Mouse (Mus musculus) B cell, adult 2 months (primary cell): Measurements from ENCODE around the gene Cadps2.

ENCODE experiments used
- DNase-seq, 2 experiments: peaks; one replicate each; pipeline ENCODE4 v3.0.0; 2022

The Cadps2 gene

GRCm38 (mm10) chr6:23839009-23839811 is at the start of gene Cadps2:
TSS of gene Cadps2 (minus strand) at chr6:23839421.
- DNase-seq: no peak

- DNase-seq: no peak
Measured at GRCm38 (mm10) chr6:23886418-23886817, 47.2 kb upstream of the Cadps2 start.

DNA sequence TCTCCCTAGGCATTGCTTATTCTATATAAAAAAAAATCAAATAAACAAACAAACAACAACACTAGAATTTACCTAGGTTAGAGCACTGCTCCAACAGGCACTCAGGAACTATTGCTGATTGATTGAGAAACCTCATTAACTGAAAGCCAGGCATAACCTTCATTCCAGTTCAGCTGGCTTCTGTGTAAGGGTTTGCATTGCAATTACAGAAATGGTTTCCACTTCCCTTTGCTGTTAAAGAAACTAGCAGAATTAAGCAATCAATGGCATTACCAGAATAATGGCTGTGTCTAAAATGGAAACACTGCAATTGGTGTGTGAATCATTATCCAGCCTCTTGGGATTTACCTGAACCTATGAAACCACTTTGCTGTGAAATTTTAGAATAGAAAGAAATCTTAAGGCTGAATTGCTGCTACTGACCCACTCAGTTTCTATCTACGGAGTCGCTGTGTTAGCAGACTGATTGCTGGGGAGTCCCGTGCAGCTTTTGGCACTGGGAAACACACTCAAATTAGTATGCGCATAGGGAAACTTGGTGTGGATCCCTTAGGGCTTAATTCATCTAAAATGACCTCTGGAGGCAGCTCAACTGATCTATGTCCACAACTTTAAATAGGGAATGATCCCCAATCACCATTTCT is 37.7 kb upstream of the Cadps2 start:
- DNase-seq: no peak

DNA sequence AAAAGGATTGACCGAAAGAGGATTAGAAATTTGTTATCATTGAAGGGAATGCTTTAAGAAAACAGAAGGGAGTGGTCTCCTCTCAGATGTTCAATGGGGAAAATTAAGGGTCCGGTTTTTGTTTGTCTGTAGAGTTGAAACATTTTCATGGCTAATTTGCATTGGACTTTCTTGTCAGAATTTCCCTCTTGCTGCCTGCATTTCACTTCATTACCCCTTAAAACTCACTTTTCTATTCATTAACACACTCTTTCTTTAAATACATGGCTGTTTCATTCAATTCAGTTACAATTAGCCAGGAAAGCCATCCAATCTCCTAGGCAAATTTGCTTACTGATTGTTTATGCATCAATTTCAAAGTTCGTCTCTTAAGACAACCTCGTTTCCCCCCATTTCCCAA is 37.1 kb upstream of the Cadps2 start:
- no peak for DNase-seq

- no peak for DNase-seq
Measured at GRCm38 (mm10) chr6:23873812-23874211, 34.6 kb upstream of the Cadps2 start.

DNA sequence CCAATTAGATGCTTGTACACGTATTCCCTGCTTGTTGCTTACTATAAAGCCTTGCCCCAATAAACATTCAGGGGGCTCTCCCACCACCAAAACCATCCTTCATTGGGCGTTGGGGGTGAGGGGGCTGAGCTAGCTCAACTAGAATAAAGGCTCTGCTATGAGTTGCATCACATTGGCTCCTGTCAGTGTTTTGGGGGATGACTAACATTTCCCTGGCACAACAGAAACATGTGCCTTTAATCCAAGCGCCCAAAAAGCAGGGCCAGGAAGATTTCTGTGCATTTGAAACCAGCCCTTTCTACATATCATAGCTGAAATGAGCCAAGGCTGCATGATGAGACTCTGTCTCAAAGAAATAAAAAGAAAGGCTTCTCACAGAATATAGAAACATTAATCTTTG is 34.0 kb upstream of the Cadps2 start:
- no peak for DNase-seq

GRCm38 (mm10) chr6:23869971-23870370 is 30.8 kb upstream of the Cadps2 start:
- DNase-seq: no peak

DNA sequence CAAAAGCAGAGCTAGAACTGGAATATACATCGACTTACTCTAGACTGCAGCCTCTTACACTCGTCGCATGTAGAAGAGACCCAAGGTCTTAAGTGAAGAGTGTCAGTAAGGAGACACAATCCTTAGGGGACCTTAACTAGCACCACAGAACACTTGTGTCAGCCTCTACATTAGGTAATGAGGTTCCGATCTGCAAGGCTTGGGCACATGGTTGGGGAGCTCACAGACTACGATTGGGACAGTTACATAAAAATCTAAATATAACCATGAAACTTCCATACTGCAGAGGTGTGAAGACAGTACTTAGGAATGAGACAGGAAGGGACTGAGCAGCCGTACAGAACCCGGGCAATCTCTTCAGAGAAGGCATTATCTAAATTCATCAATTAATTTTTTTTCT is 27.1 kb upstream of the Cadps2 start:
- no peak for DNase-seq

- no peak for DNase-seq
Measured at GRCm38 (mm10) chr6:23853464-23853863, 14.2 kb upstream of the Cadps2 start.

GRCm38 (mm10) chr6:23840001-23840400 is 780 bp upstream of the Cadps2 start:
- no peak for DNase-seq

- DNase-seq: no peak
Measured at GRCm38 (mm10) chr6:23838401-23839008, 716 bp downstream of the Cadps2 start.

GRCm38 (mm10) chr6:23837631-23838030 is 1.6 kb downstream of the Cadps2 start:
- DNase-seq: no peak

- no peak for DNase-seq
Measured at GRCm38 (mm10) chr6:23837127-23837526, 2.1 kb downstream of the Cadps2 start.

DNA sequence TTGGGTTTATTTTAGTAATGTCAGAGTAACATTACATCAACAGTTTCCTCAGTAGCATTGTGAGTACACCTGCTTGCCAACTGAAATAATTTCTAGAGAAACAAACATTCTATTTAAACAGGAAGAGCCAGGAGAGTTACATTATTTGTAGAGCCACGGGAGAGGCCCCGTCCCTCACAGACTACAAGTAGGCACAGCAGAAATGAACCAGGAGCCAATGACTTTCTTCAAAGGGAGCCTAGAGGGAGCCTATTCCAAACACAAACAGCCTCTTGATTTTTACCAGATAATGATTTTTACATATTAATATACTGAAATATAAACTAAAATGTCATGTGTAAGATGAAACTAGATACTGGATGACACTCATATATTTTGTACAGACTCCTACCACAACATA is 2.5 kb downstream of the Cadps2 start:
- no peak for DNase-seq

- DNase-seq: no peak
Measured at GRCm38 (mm10) chr6:23835552-23835951, 3.7 kb downstream of the Cadps2 start.

- no peak for DNase-seq
Measured at GRCm38 (mm10) chr6:23830741-23831140, 8.5 kb downstream of the Cadps2 start.

DNA sequence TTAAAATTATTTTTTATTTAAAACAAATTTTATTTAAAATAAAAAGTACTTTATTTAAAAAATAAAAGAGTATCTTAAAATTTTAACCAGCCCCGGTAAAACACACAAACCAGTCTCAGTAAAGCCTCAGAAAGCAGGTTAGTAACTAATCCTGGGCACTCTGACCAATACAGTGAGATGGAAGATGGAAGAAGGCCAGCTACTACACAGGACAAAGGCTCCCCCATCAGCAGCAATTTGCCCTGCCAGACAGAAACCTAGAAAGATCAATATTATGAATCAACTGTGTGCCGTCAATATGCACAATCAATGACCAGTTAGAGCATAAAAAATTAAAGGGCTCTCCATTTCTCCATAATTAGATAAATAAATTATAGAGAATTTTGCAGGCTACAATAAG is 9.9 kb downstream of the Cadps2 start:
- no peak for DNase-seq

DNA sequence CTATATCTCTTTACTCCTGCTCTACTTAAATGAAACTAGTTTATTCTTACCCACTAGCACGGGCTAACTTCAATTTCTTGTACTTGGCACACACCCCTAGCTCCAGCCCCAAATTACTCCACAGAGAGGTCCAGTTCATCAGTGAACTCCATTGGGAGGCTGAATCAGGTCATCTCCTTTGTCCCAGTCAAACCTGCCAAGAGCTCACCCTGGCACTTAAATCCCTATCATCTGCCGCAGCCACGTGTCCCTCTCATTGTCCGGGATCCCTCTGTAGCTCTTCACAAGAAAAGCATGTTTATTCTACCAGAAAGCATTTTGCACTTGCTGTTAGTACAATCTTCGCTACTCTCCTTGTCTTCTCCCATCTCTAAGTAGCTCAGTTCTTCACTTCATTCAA is 17.4 kb downstream of the Cadps2 start:
- DNase-seq: no peak

GRCm38 (mm10) chr6:23810087-23810486 is 29.1 kb downstream of the Cadps2 start:
- no peak for DNase-seq

- no peak for DNase-seq
Measured at GRCm38 (mm10) chr6:23809344-23809743, 29.9 kb downstream of the Cadps2 start.

DNA sequence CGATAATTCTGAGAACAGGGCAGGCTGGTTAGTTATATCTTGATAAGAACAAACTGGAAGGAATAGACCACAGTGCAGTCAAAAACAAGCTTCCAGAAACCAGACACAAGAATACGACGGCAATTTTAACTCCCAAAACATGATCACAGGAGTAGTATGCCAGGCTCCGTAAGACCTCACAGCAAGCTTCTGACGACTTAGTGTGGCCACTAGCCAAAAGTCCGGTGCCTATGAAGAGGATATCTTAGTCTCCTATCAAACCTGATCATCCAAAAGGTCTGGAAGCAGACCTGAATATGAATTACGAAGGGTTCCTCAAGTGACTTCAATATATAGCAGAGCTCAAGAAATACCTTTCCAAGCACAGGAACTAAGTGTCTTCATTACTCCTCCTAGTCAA is 33.9 kb downstream of the Cadps2 start:
- no peak for DNase-seq

- DNase-seq: no peak
Measured at GRCm38 (mm10) chr6:23791822-23792221, 47.4 kb downstream of the Cadps2 start.

GRCm38 (mm10) chr6:23777641-23778040 is 61.6 kb downstream of the Cadps2 start:
- no peak for DNase-seq

DNA sequence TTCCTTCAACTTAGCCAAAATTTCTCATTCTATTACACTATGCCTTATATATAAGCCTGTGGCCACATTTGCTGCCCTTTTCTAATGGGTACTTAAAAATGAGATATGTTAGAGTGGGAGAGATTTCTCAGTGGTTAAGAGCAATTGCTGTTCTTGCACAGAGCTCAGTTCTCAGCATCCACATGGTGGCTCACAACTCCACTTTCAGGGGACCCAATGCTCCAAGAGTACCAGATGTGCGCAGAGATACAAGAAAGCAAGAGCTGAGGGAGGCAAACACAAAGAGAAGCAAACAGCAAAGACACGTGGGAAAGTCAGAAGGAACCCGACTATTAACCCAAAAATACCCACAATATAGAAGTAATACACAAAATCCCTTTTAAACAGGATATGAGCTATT is 77.0 kb downstream of the Cadps2 start:
- DNase-seq: no peak
